ENCODE assay signal across 8 mouse cellular contexts in genomic region chr9:44720358-44721153, GRCm38 (mm10). TPM values are rescaled to one million over a fixed set of nuclear protein-coding genes. Genes with fewer than 3 reads are reported as not detected.
DNase-seq lines count a peak whose midpoint lies in the region; ATAC-seq and TF ChIP-seq lines count a peak whose summit lies in the region.

No protein-coding gene starts in this region.

- no peak for TF ChIP-seq CTCF in kidney, adult 2 months (conservative IDR thresholded peaks at IDR 0.05; ENCODE audit: insufficient read depth, insufficient read length, low read depth, low read length)

- no peaks in the 10 kb centered on the region for H3K27me3 ChIP-seq in kidney, adult 2 months (replicated peaks; ENCODE audit: control insufficient read depth, insufficient read depth, low read length)
- peaks cover 12% of the 10 kb centered on the region for H3K27me3 ChIP-seq in liver, embryonic 13.5 days
- H3K27me3 ChIP-seq in stomach, embryonic 15.5 days (replicated peaks): no peaks in the 10 kb centered on the region

- H3K4me1 ChIP-seq in kidney, adult 2 months (ENCODE audit: control insufficient read depth, insufficient read depth, low read length): peaks cover 24% of the 10 kb centered on the region
- peaks cover 53% of the 10 kb centered on the region for H3K4me1 ChIP-seq in liver, embryonic 13.5 days (replicated peaks)
- peaks cover 45% of the 10 kb centered on the region for H3K4me1 ChIP-seq in stomach, embryonic 15.5 days

- no peaks in the 10 kb centered on the region for H3K36me3 ChIP-seq in kidney, adult 2 months (ENCODE audit: control insufficient read depth, insufficient read depth, low read length)
- H3K36me3 ChIP-seq in liver, embryonic 13.5 days: 0 out of 2 replicates have a peak, but pooled peaks cover 2% of the 10 kb centered on the region
- peaks cover 10% of the 10 kb centered on the region; the same call in 1 of the 2 replicates for H3K36me3 ChIP-seq in stomach, embryonic 15.5 days

- intact Hi-C loops in heart, postnatal 14 days (cut with DNase I): no loop called here

- no peak for DNase-seq in kidney, adult 2 months
- no peak for DNase-seq in kidney, postnatal 10 days
- peak; percentile 49 for DNase-seq in CD4-positive, CD25-positive, alpha-beta regulatory T cell, adult 2 months (ENCODE audit: low read depth, low spot score)
- peak; percentile 75 to 76 for DNase-seq in cerebellum, postnatal 14 days
- DNase-seq in heart, postnatal 14 days: peak; percentile 42 to 61
- no peak for DNase-seq in liver, embryonic 13.5 days
- DNase-seq in thymus, postnatal 0 days (ENCODE audit: low spot score): no peak

- H3K9ac ChIP-seq in liver, embryonic 13.5 days: peak overlapping the region; percentile 59
- H3K9ac ChIP-seq in stomach, embryonic 15.5 days: peak overlapping the region; percentile 52; the same call in 1 of the 2 replicates

- peak overlapping the region; percentile 74 for H3K4me2 ChIP-seq in liver, embryonic 13.5 days
- peak overlapping the region; percentile 71 for H3K4me2 ChIP-seq in stomach, embryonic 15.5 days

- 19% methylated on average over 9 of the region's 9 CpGs for WGBS in kidney, adult 2 months
- 19% methylated on average over 9 of the region's 9 CpGs for WGBS in liver, embryonic 13.5 days (ENCODE audit: insufficient replicate concordance)
- 14% methylated on average over 9 of the region's 9 CpGs for WGBS in stomach, embryonic 15.5 days

- H3K27ac ChIP-seq in kidney, adult 2 months (ENCODE audit: insufficient read depth, low read depth, low read length): no peak overlapping the region
- H3K27ac ChIP-seq in liver, embryonic 13.5 days: no peak overlapping the region
- 0 out of 2 replicates have a peak overlapping the region, but pooled peaks have one; percentile 55 for H3K27ac ChIP-seq in stomach, embryonic 15.5 days

- TF ChIP-seq POLR2A in kidney, adult 2 months (IDR thresholded peaks at IDR 0.05; ENCODE audit: low read depth, low read length): no peak

- peak overlapping the region; percentile 40 for H3K4me3 ChIP-seq in kidney, adult 2 months (ENCODE audit: insufficient read depth, low read depth, low read length)
- H3K4me3 ChIP-seq in liver, embryonic 13.5 days (replicated peaks): peak overlapping the region; percentile 54
- peak overlapping the region; percentile 49 for H3K4me3 ChIP-seq in stomach, embryonic 15.5 days (replicated peaks)

- H3K9me3 ChIP-seq in liver, embryonic 13.5 days (replicated peaks): no peaks in the 10 kb centered on the region
- no peaks in the 10 kb centered on the region for H3K9me3 ChIP-seq in stomach, embryonic 15.5 days

- no peak for ATAC-seq in liver, embryonic 13.5 days (ENCODE audit: low read depth)
- peak; percentile 20 for ATAC-seq in stomach, embryonic 15.5 days (ENCODE audit: insufficient read depth, low FRiP score, low read depth)

RNA-seq across cellular contexts. Expression of gene Phldb1, which starts 14.4 kb away (rescaled TPM):
- polyA plus RNA-seq in kidney, adult 2 months (2012; rRNA removed): 37.6 and 46.4 TPM in 2 replicates
- 100 to 1,000 TPM; 124 to 132 TPM for total RNA-seq in heart, postnatal 14 days (2021)
- polyA plus RNA-seq in liver, embryonic 13.5 days (2015; fragmentation: Nextera tagmentation; extraction: Ambion mirVana): 2.1 and 3.2 TPM in 2 replicates
- 24.0 and 25.4 TPM in 2 replicates for polyA plus RNA-seq in stomach, embryonic 15.5 days (2015; fragmentation: Nextera tagmentation; extraction: Ambion mirVana)
- 3.0 and 3.3 TPM in 2 replicates for polyA plus RNA-seq in thymus, postnatal 0 days (2015; fragmentation: Nextera tagmentation; extraction: Ambion mirVana)

RNA-seq across cellular contexts. Expression of gene Arcn1, which starts 47.1 kb away (rescaled TPM):
- 42.3 and 50.9 TPM in 2 replicates for polyA plus RNA-seq in kidney, adult 2 months (2012; rRNA removed)
- total RNA-seq in heart, postnatal 14 days (2021): 10 to 100 TPM; 80.1 to 88.6 TPM
- 87.3 and 113 TPM in 2 replicates for polyA plus RNA-seq in liver, embryonic 13.5 days (2015; fragmentation: Nextera tagmentation; extraction: Ambion mirVana)
- polyA plus RNA-seq in stomach, embryonic 15.5 days (2015; fragmentation: Nextera tagmentation; extraction: Ambion mirVana): 189 and 208 TPM in 2 replicates
- polyA plus RNA-seq in thymus, postnatal 0 days (2015; fragmentation: Nextera tagmentation; extraction: Ambion mirVana): 111 and 116 TPM in 2 replicates

RNA-seq across cellular contexts. Expression of gene Ift46, which starts 47.2 kb away (rescaled TPM):
- 51.0 and 58.8 TPM in 2 replicates for polyA plus RNA-seq in kidney, adult 2 months (2012; rRNA removed)
- 10 to 100 TPM; 32.7 to 41.8 TPM for total RNA-seq in heart, postnatal 14 days (2021)
- 21.7 and 22.4 TPM in 2 replicates for polyA plus RNA-seq in liver, embryonic 13.5 days (2015; fragmentation: Nextera tagmentation; extraction: Ambion mirVana)
- 84.3 and 84.4 TPM in 2 replicates for polyA plus RNA-seq in stomach, embryonic 15.5 days (2015; fragmentation: Nextera tagmentation; extraction: Ambion mirVana)
- 68.0 and 74.0 TPM in 2 replicates for polyA plus RNA-seq in thymus, postnatal 0 days (2015; fragmentation: Nextera tagmentation; extraction: Ambion mirVana)

RNA-seq across cellular contexts. Expression of gene Treh, which starts 47.5 kb away (rescaled TPM):
- 32.2 and 34.4 TPM in 2 replicates for polyA plus RNA-seq in kidney, adult 2 months (2012; rRNA removed)
- total RNA-seq in heart, postnatal 14 days (2021): not detected
- not detected in 2 replicates for polyA plus RNA-seq in liver, embryonic 13.5 days (2015; fragmentation: Nextera tagmentation; extraction: Ambion mirVana)
- 0.13 TPM in 1 of 2 replicates, not detected in the other for polyA plus RNA-seq in stomach, embryonic 15.5 days (2015; fragmentation: Nextera tagmentation; extraction: Ambion mirVana)
- polyA plus RNA-seq in thymus, postnatal 0 days (2015; fragmentation: Nextera tagmentation; extraction: Ambion mirVana): 0.07 TPM in 1 of 2 replicates, not detected in the other

Comparison
In these comparisons a context has a peak if more than half of its experiments do, and no peak if none do; other contexts are left out.
1. DNase-seq: peak in CD4-positive, CD25-positive, alpha-beta regulatory T cell, adult 2 months (single experiment), cerebellum, postnatal 14 days (2 of 2) and heart, postnatal 14 days (2 of 2); none in kidney, adult 2 months (single experiment), kidney, postnatal 10 days (single experiment), liver, embryonic 13.5 days (single experiment) and thymus, postnatal 0 days (single experiment).
2. Peak in every context shown above with its lines, with median percentiles within 50 percentile points of each other: H3K4me3 ChIP-seq.